Mouse (Mus musculus) spleen, postnatal 14 days (tissue): ENCODE measurements around the gene Zmiz1.

Experiments used
- DNase-seq, 2 experiments: peaks; one replicate each; pipeline ENCODE4 v3.0.0; 2021 to 2022; ENCODE audit warnings: low spot score in 2 of 2

Gene Zmiz1

GRCm38 (mm10) chr14:25454066-25454760 lies 4.8 kb upstream of the Zmiz1 start:
- no peak for DNase-seq

GRCm38 (mm10) chr14:25456666-25457433 lies 2.1 kb upstream of the Zmiz1 start:
- DNase-seq = no peak

GRCm38 (mm10) chr14:25457434-25457957 lies 1.5 kb upstream of the Zmiz1 start:
- peak; percentile 71 to 80 for DNase-seq

GRCm38 (mm10) chr14:25458111-25459015 lies 622 bp upstream of the Zmiz1 start:
- DNase-seq = no peak

- peak in 1 of 2 experiments; percentile 64 for DNase-seq
These were observed 511 bp downstream of the Zmiz1 start for GRCm38 (mm10) chr14:25459394-25459997.

- peak; percentile 46 to 48 for DNase-seq
These were observed 1.2 kb downstream of the Zmiz1 start for GRCm38 (mm10) chr14:25459998-25460800.

- no peak for DNase-seq
These were observed 2.1 kb downstream of the Zmiz1 start for GRCm38 (mm10) chr14:25460801-25461675.

- no peak for DNase-seq
These were observed 2.8 kb downstream of the Zmiz1 start for GRCm38 (mm10) chr14:25461676-25462385.

- no peak for DNase-seq
These were observed 4.0 kb downstream of the Zmiz1 start for GRCm38 (mm10) chr14:25462975-25463374.

GRCm38 (mm10) chr14:25463919-25464318 lies 4.9 kb downstream of the Zmiz1 start:
- DNase-seq = no peak

- no peak for DNase-seq
These were observed 5.8 kb downstream of the Zmiz1 start for GRCm38 (mm10) chr14:25464611-25465307.

GRCm38 (mm10) chr14:25466361-25466760 lies 7.4 kb downstream of the Zmiz1 start:
- DNase-seq = no peak

GRCm38 (mm10) chr14:25467911-25468668 lies 9.1 kb downstream of the Zmiz1 start:
- no peak for DNase-seq

GRCm38 (mm10) chr14:25468891-25469529 lies 10.0 kb downstream of the Zmiz1 start:
- no peak for DNase-seq

- no peak for DNase-seq
These were observed 11.3 kb downstream of the Zmiz1 start for GRCm38 (mm10) chr14:25470224-25470805.

- no peak for DNase-seq
These were observed 12.1 kb downstream of the Zmiz1 start for GRCm38 (mm10) chr14:25471035-25471434.
